Mouse (Mus musculus) lung, embryonic 14.5 days (tissue): Measurements from ENCODE around the gene Rmi1. TPM values are rescaled to one million over a fixed set of nuclear protein-coding genes. Genes with fewer than 3 reads are reported as not detected.

Experiments
- ATAC-seq: fragments of 200-750 bp; cut with Nextera tagmentation; 2 replicates; pipeline ENCODE4 v1.8.0; 2017; ENCODE audit warnings: mild to moderate bottlenecking, moderate TSS enrichment, moderate library complexity; ENCODE audit not compliant: insufficient read depth
- DNase-seq: peaks from one replicate; pipeline ENCODE4 v3.0.0-alpha.2; 2015
- H3K27ac ChIP-seq: fragments of 300-500 bp; sonication (generic); 2 replicates; pipeline ENCODE4 v1.5.1; 2014; ENCODE audit warnings: low read depth, mild to moderate bottlenecking, moderate library complexity
- H3K27me3 ChIP-seq: fragments of 300-500 bp; sonication (generic); 2 replicates; pipeline ENCODE4 v1.6.1; 2014; ENCODE audit warnings: low read length, control low read depth; ENCODE audit not compliant: insufficient read depth
- H3K36me3 ChIP-seq: fragments of 300-500 bp; sonication (generic); 2 replicates; pipeline ENCODE4 v1.6.1; 2014; ENCODE audit warnings: control low read depth; ENCODE audit not compliant: insufficient read depth
- H3K4me1 ChIP-seq: fragments of 300-500 bp; sonication (generic); 2 replicates; pipeline ENCODE4 v1.6.1; 2014; ENCODE audit warnings: antibody characterized with exemption, control low read depth; ENCODE audit not compliant: insufficient read depth
- H3K4me2 ChIP-seq: fragments of 300-500 bp; sonication (generic); 2 replicates; pipeline ENCODE4 v1.6.1; 2014; ENCODE audit warnings: mild to moderate bottlenecking
- H3K4me3 ChIP-seq: fragments of 300-500 bp; sonication (generic); 2 replicates; pipeline ENCODE4 v1.5.1; 2014; ENCODE audit warnings: low read depth, low read length
- H3K9ac ChIP-seq: fragments of 300-500 bp; sonication (generic); 2 replicates; pipeline ENCODE4 v1.6.1; 2014
- H3K9me3 ChIP-seq: fragments of 300-500 bp; sonication (generic); 2 replicates; pipeline ENCODE4 v1.6.1; 2016; ENCODE audit warnings: low read depth, low read length, control low read depth
- CTCF ChIP-seq: IDR thresholded peaks from 2 replicates; pipeline ENCODE4 v1.5.1; 2016; ENCODE audit warnings: antibody characterized with exemption, low read depth
- WGBS: fragments of 180-500 bp; shearing (Covaris S2); extraction: QIAGEN DNeasy Blood & Tissue Kit; methylation state at CpG from one replicate; pipeline ENCODE4 v1.1.7; 2014; 5-methylcytosine and 5-hydroxymethylcytosine counted together
- polyA plus RNA-seq: library from polyadenylated mRNA; unstranded; fragments of >200 nt; fragmentation: Nextera tagmentation; extraction: Ambion mirVana; gene quantifications from 2 replicates; pipeline ENCODE4 v1.2.1, GENCODE M21; 2014

The Rmi1 gene
- polyA plus RNA-seq, 1 experiment from 2014 or later = 25.7 TPM

DNA sequence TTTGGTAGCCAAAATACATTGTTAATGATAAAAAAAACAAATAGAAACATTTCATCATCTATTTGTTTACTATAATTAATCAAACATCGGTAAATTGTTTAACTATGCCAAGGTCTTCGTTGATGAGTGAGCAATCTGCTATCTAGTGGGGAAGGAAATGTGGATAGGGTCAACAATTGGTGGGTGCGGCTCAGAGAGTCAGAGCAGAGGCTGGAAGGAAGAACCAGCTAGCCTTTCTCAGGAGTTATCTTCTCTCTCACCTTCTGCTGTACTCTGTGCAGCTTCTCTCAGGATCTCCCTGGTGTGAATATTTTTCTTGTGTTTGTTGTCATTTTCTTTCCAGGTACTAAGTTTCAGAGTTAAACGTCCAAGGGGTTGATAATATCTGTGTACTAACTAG is 20.2 kb downstream of the Rmi1 start:
- no peak for TF ChIP-seq CTCF
- no peak overlapping the region for H3K4me2 ChIP-seq
- no peak overlapping the region for H3K27ac ChIP-seq
- H3K36me3 ChIP-seq = no peaks in the 10 kb centered on the region
- no peaks in the 10 kb centered on the region for H3K9me3 ChIP-seq
- H3K4me1 ChIP-seq = 0 out of 2 replicates have a peak, but pooled peaks cover 4% of the 10 kb centered on the region
- 63% methylated on average over 4 of the region's 4 CpGs for WGBS
- DNase-seq (no peak), ATAC-seq (no peak)
- no peak overlapping the region for H3K9ac ChIP-seq
- H3K4me3 ChIP-seq = no peak overlapping the region
- H3K27me3 ChIP-seq = no peaks in the 10 kb centered on the region

DNA sequence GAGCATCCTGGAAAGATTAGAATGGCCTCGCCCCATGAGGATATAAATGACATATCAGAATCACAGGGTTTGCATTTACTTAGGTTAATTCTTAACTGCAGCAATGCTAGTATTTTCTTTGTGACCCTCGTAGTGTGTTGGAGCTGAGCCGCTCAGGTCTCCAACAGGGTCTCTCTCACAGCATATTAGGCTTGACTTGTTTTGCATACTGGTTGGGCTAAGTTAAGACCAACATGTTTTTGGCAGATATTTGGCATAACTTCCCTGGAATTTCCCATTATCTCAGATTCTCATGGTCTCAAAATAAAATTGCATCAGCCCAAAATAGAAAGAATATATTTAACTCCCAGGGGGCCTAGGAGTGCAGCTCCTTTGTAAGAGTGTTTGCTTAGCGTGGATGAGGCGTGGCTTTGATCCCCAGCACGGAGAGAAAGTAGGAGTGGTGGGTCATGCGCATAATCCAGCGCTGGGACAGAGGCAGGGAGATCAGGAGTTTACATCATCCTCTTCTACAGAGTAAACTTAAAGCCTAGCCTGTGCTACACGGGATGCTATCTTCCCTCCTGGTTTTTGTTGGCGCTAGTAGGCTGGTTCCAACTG is 21.1 kb downstream of the Rmi1 start:
- H3K36me3 ChIP-seq = no peaks in the 10 kb centered on the region
- WGBS = 28% methylated on average over 10 of the region's 10 CpGs
- H3K4me3 ChIP-seq = no peak overlapping the region
- peak overlapping the region; percentile 63; the same call in 1 of the 2 replicates for H3K27ac ChIP-seq
- H3K4me1 ChIP-seq = 0 out of 2 replicates have a peak, but pooled peaks cover 4% of the 10 kb centered on the region
- H3K4me2 ChIP-seq = no peak overlapping the region
- no peak overlapping the region for H3K9ac ChIP-seq
- H3K27me3 ChIP-seq = no peaks in the 10 kb centered on the region
- no peak for TF ChIP-seq CTCF
- peak; percentile 90 for ATAC-seq
- peak; percentile 81 for DNase-seq
- H3K9me3 ChIP-seq = no peaks in the 10 kb centered on the region

GRCm38 (mm10) chr13:58439716-58440115 is 37.7 kb downstream of the Rmi1 start:
- Histone ChIP-seq H3K4me3 (no peak overlapping the region), H3K9me3 (no peaks in the 10 kb centered on the region), H3K27ac (no peak overlapping the region), H3K36me3 (no peaks in the 10 kb centered on the region), H3K4me1 (no peaks in the 10 kb centered on the region), H3K4me2 (no peak overlapping the region), H3K27me3 (no peaks in the 10 kb centered on the region), H3K9ac (no peak overlapping the region)
- TF ChIP-seq CTCF = no peak
- 53% methylated on average over 2 of the region's 2 CpGs for WGBS
- no peak for ATAC-seq
- DNase-seq = no peak

GRCm38 (mm10) chr13:58443326-58443725 is 41.3 kb downstream of the Rmi1 start:
- H3K9me3 ChIP-seq = no peaks in the 10 kb centered on the region
- WGBS = 62% methylated on average over 4 of the region's 4 CpGs
- no peaks in the 10 kb centered on the region for H3K4me1 ChIP-seq
- ATAC-seq (no peak), DNase-seq (no peak)
- H3K4me3 ChIP-seq = no peak overlapping the region
- no peaks in the 10 kb centered on the region for H3K27me3 ChIP-seq
- H3K4me2 ChIP-seq = no peak overlapping the region
- no peaks in the 10 kb centered on the region for H3K36me3 ChIP-seq
- no peak for TF ChIP-seq CTCF
- H3K9ac ChIP-seq = no peak overlapping the region
- H3K27ac ChIP-seq = no peak overlapping the region

- DNase-seq (no peak), ATAC-seq (no peak)
- WGBS = 36% methylated on average over 7 of the region's 7 CpGs
- no peaks in the 10 kb centered on the region for H3K9me3 ChIP-seq
- no peak overlapping the region for H3K9ac ChIP-seq
- H3K4me2 ChIP-seq = no peak overlapping the region
- no peaks in the 10 kb centered on the region for H3K4me1 ChIP-seq
- no peak overlapping the region for H3K27ac ChIP-seq
- H3K4me3 ChIP-seq = no peak overlapping the region
- no peak for TF ChIP-seq CTCF
- no peaks in the 10 kb centered on the region for H3K27me3 ChIP-seq
- no peaks in the 10 kb centered on the region for H3K36me3 ChIP-seq
Observed at GRCm38 (mm10) chr13:58443787-58444186, 41.7 kb downstream of the Rmi1 start.

DNA sequence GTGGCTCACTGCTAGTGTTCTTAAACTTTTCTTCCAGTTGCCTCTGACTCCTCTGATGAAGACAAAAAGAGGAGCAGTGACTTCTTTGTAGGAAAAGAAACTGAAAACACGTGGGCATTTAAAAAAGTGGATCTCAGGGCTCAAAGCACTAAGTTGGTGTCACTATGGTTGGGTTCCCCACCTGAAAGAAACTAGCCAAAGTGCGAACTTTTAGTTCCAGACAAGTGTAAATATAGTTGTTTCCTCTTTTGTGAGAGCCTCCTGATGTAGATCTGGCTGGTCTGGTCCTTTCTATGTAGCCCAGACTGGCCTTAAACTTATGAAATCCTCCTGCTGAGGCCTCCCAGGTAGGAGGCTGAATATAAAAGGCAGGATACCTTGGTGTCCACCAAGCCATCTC is 44.5 kb downstream of the Rmi1 start:
- Histone ChIP-seq H3K4me3 (no peak overlapping the region), H3K36me3 (no peaks in the 10 kb centered on the region), H3K9me3 (no peaks in the 10 kb centered on the region), H3K27ac (no peak overlapping the region), H3K27me3 (no peaks in the 10 kb centered on the region), H3K4me1 (no peaks in the 10 kb centered on the region), H3K9ac (no peak overlapping the region), H3K4me2 (no peak overlapping the region)
- ATAC-seq (no peak), DNase-seq (no peak)
- TF ChIP-seq CTCF = no peak
- WGBS = 71% methylated on average over 2 of the region's 2 CpGs

DNA sequence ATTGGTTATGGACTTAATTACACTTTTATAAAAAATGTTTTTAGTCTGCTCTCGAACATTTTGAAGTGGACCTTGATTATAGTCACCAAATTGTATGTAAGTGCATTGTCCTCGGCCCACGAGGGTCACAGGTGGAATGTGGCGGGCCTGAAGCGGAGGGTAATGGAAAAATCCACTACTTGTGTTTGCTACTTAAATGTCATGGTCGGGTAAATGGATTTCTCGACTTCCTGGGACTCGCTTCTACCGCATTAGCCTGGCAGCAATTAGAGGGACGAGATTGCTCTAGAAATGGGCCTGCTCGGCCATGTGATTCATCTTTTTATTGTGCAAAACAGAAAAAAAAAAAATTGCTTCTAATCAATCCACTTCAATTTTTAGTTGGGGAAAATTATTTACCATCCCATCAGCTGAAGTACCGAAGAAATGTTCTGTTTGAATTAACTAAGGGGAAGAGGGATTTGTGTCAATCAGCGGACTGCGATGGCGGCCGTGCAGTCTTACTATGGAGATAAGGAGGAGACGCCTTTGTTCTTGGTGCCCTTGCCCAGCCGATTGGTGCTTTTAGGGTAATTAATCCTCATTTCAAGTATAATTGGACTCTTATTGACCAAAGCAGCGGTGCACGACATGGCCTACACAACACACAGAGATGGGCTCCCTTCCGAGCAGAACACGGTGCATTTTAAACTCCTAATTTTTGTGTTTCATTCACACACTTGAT is 48.6 kb downstream of the Rmi1 start:
- no peak for ATAC-seq
- Histone ChIP-seq H3K9ac (no peak overlapping the region), H3K9me3 (no peaks in the 10 kb centered on the region), H3K27ac (no peak overlapping the region), H3K27me3 (peaks cover 17% of the 10 kb centered on the region), H3K4me3 (no peak overlapping the region), H3K4me1 (no peaks in the 10 kb centered on the region), H3K36me3 (no peaks in the 10 kb centered on the region), H3K4me2 (no peak overlapping the region)
- 74% methylated on average over 22 of the region's 22 CpGs for WGBS
- no peak for TF ChIP-seq CTCF
- no peak for DNase-seq
